Mouse (Mus musculus) regulatory T cell (primary cell): ENCODE data around the gene Tnni1.

Source experiments
- in situ Hi-C: fragments of 300-600 bp; cut with MboI, MseI; formaldehyde crosslinking; loops from one replicate; pipeline ENCODE4 v1.15.1; 2025; ENCODE audit warnings: high pct_unique_total_duplicates

Gene Tnni1

GRCm38 (mm10) chr1:135778780-135779535 lies at the start of gene Tnni1:
Gene Tnni1, plus strand, starts transcription at chr1:135779434.
- in situ Hi-C loops, result no loop called here

DNA sequence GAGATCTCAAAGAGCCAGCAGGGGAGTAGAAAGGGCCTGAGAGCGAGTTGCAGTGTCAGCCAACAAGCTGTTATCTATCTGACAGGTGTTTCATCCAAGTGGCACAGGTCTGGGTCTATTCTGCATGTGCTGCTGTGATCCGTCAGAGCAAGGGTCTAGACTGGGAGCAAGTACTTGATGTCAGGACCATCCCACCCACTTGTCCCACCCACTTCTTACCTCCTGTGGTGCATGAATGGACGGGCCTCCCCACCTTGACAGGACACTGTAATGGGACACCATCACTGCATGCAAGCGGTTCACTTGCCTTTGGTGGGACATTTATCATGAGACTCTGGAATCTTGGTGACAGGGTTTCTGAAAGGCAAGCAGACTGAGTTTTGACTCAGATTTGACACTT lies 49.4 kb upstream of the Tnni1 start:
- in situ Hi-C loops, result no loop called here

DNA sequence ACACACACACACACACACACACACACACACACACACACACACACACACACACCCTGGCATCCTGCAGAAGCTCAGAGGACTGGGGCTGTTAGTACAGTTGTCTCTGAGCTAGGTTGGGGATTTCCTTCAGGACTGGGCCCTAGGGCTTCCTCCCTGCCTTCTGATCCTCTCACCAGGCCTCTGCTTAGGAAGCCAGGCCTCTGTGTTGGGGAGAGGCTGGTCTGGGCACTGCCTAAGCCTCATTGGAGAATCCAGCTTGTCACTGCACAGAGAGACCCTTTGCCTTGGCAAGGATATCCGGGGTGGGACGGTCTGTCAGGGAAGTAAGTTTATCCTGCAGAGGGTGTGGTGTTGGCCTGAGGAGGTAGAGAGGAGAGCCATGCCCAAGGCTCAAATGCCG lies 48.9 kb upstream of the Tnni1 start:
- in situ Hi-C loops, result no loop called here

- in situ Hi-C loops, result no loop called here
Measured at GRCm38 (mm10) chr1:135731393-135731792, 47.8 kb upstream of the Tnni1 start.

DNA sequence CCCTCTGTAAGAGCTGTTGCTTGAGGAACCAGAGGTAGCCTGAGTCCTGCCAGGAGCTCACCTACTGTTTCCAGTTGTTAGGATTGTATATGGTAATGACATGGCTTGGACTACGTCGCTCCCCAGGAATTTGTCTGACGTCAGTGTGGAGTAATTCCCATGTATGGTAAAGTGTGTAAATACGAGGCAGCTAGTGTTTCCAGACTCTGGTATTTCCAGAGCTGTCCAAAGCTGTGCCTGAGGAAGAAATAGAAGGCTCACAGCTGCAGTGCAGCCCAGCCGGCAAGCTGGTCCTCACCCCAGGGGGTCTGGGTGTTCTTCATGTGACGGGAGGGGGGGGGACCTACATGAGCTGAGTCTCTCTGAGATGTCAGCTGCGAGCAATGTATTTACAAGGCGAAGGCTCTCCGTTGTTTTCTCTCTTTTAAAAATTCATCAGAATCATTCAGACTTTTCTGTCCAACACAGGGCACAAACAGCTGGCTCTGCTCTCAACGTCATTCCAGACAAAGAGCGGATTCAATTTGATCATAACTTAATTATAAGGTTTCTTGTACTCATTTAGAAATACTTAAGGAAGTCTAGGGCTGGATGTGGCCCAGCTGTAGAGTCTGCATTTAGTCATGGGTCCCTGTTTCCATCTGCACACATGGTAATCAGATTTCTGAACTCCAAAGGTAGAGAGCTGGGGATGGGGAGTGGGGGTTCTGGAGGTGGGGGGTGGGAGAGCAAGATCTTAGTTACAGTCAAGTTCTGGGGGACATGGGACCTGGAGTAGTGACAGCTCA lies 47.1 kb upstream of the Tnni1 start:
- in situ Hi-C loops, result no loop called here

DNA sequence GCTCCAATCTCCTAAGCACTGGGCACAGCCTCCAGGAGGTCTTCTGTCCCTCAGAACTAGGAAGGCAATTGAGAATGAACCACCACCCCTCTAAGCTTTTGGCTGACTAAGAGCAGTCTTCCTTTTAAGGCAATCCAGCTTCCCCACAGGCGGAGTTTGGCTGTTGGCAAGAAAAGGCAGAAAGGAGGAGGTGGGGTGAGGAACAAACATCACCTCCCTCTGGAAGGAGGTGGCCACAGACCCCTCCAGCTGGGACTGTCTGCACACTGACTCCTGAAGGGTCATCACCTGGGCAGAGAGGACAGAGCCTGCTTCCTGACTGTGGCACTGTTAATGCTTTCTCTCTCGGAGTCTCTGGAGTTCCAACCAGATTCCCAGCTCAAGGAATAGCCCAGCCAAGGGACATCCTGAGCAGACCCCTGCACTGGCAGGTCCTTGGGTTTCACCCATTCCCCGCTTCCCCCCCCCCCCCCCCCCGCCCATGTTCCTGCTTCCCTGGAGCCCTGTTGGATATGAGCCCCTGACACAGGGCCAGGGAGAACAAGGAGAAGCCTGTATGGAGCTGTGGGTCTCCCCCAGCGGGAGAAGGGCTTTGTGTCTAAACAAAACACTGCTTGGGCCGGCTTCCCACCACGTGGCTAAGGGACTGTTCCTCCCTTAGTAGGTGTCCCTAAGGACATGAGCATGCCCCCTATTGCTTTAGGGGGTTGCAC lies 44.9 kb upstream of the Tnni1 start:
- in situ Hi-C loops, result no loop called here

DNA sequence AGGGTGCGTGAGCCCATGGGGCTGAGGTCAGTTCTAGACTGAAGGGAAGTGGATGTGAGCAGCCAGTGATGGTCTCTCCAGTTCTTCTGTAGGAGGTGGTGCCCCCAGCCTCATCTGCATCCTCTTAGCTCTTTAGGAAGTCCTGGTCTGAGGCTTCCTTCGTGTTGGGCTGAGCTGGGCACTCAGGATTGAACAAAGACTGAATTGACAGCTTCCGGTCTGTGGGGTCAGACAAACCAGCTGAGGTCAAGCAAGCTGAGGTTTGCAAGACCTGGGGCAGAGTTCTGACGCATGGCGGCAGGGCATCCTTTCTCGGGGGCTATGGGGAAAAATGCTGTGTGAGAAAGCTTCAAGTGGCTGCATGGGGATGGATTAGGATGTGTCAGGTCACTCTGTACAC lies 43.8 kb upstream of the Tnni1 start:
- in situ Hi-C loops, result no loop called here

- in situ Hi-C loops, result no loop called here
Measured at GRCm38 (mm10) chr1:135744987-135745386, 34.2 kb upstream of the Tnni1 start.

DNA sequence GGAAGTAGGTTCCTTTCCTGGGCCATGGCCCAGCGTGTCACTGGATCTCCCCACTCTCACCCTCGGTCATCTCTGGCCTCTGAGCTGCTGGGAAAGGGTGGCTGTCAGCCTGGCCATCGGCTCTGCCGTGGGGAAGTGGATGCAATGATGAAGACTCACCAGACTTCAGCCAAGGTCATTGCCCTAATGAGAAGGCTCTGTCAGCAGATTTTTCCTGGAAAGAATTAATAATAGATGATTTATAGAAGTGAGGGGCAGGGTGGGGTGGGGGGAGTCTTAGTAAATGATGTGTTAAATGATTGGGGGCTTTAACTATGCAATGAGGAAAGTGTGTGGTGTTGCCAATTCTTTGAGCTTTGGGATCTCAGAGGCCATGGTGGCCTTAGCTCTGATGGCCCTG lies 33.0 kb upstream of the Tnni1 start:
- in situ Hi-C loops, result no loop called here

- in situ Hi-C loops, result loop anchor here (5.0 kb wide), 1 partner anchor 36 kb away; no protein-coding TSS in a partner anchor
Measured at GRCm38 (mm10) chr1:135752737-135753348, 26.4 kb upstream of the Tnni1 start.

DNA sequence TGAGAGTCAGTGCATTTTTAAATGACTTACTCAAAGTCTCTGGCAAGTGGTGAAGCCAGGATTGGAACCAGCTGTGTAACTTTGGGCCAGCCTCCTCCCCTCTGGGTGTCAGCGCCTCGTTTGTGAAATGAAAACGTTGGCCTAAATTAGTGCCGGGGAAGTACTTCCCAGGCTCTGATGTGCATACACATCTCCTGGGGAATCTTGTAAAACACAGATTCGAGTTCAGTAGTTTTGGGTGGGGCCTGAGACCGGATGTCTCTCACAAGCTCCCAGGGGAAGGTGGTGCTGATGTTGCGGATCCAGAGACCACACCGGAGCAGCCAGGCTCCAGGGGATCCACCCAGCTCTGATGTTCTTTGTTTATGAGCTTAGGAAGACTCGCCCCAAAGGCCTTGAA lies 23.9 kb upstream of the Tnni1 start:
- in situ Hi-C loops, result no loop called here

- in situ Hi-C loops, result no loop called here
Measured at GRCm38 (mm10) chr1:135755913-135756312, 23.3 kb upstream of the Tnni1 start.

DNA sequence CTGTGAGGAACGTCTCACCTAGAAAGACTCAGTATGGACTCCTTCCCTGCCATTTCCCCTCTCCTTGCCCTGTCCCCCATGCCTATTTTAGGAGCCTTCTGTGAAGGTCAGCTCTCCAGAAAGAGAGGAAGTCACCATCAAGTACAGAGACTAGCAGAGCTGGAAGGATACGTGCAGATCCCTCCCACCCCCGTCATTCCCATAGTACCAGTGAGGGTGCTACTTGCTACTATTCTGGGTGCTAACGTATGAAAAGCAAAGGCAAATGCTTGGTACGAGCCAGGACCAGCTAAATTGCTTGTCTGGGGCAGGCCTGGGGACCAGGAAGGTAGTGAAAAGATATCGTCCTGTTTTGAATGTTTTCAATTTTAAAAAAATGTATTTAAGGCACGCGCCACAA lies 21.9 kb upstream of the Tnni1 start:
- in situ Hi-C loops, result no loop called here

- in situ Hi-C loops, result no loop called here
Measured at GRCm38 (mm10) chr1:135759685-135760084, 19.5 kb upstream of the Tnni1 start.

DNA sequence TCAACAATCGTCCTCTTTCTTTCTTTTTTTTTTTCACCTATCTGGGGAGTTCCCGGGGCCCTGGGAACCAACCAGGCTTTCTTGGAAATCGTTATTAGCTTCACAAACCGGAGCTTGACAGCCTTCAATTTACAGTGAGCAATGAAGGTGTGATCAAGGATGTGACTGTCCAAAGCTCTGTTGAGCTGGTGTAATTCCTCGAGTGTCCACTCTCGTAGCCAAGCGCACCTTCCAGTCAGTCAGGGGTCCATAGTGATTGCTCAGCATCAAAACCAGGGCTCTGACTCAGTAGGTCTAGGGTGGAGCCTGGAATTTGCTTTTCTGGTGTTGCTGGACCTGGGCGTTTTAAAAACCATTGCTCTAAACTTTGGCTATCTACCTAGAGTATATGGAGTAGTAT lies 19.0 kb upstream of the Tnni1 start:
- in situ Hi-C loops, result no loop called here

DNA sequence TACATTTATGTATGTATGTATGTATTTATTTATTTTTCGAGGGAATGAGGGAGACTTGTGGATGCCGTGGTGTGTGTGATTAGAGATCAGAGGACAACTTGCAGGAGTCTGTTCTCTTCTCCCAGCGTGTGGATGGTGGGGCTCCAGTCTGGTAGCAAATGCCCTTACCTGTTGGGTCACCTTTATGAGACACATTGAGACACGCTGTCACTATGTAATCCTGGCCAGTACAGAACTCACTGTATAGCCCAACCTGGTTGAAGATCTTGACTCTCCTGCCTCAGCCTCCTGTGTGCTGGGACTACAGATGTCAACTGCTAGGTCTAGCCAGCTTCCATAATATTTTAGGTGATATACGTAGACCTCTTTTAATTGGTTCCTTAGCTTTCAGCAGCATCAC lies 17.5 kb upstream of the Tnni1 start:
- in situ Hi-C loops, result no loop called here

GRCm38 (mm10) chr1:135763503-135764205 lies 15.6 kb upstream of the Tnni1 start:
- in situ Hi-C loops, result no loop called here

- in situ Hi-C loops, result no loop called here
Measured at GRCm38 (mm10) chr1:135764206-135764528, 15.1 kb upstream of the Tnni1 start.

GRCm38 (mm10) chr1:135765645-135766591 lies 13.3 kb upstream of the Tnni1 start, which contains the start of gene Phlda3:
Gene Phlda3, plus strand, starts transcription at chr1:135766119.
- in situ Hi-C loops, result no loop called here

GRCm38 (mm10) chr1:135766592-135767306 lies 12.5 kb upstream of the Tnni1 start:
- in situ Hi-C loops, result no loop called here
